9 mouse cellular contexts compared by ENCODE assay signal in genomic region chr15:78843581-78844469, GRCm38 (mm10). TPM values are rescaled to one million over a fixed set of nuclear protein-coding genes. Genes with fewer than 3 reads are reported as not detected.
DNase-seq lines count a peak whose midpoint lies in the region; ATAC-seq and TF ChIP-seq lines count a peak whose summit lies in the region.
"Had no signal": no experiment of that assay in that cellular context is flagged by ENCODE, and none has a peak within 500 bp of the region (broad histone marks: within the 10 kb centered on the region; RNA-seq: fewer than 3 reads in every experiment).

No protein-coding gene starts in this region.

- H3K4me3 ChIP-seq in forebrain, embryonic 12.5 days (replicated peaks): peak overlapping the region; percentile 51
- peak overlapping the region; percentile 73 for H3K4me3 ChIP-seq in intestine, embryonic 15.5 days (replicated peaks)
- peak overlapping the region; percentile 76 for H3K4me3 ChIP-seq in lung, postnatal 0 days (ENCODE audit: low read depth, low read length)
- no peak overlapping the region for H3K4me3 ChIP-seq in thymus, adult 2 months (ENCODE audit: control insufficient read depth, insufficient read depth, low read length)

- H3K4me1 ChIP-seq in forebrain, embryonic 12.5 days: peaks cover 36% of the 10 kb centered on the region
- H3K4me1 ChIP-seq in intestine, embryonic 15.5 days (replicated peaks): peaks cover 67% of the 10 kb centered on the region
- H3K4me1 ChIP-seq in lung, postnatal 0 days (ENCODE audit: insufficient read depth, low read depth, low read length): peaks cover 37% of the 10 kb centered on the region
- H3K4me1 ChIP-seq in thymus, adult 2 months (replicated peaks; ENCODE audit: control insufficient read depth, insufficient read depth, low read length): peaks cover 24% of the 10 kb centered on the region

- peaks cover 77% of the 10 kb centered on the region for H3K27me3 ChIP-seq in forebrain, embryonic 12.5 days
- no peaks in the 10 kb centered on the region for H3K27me3 ChIP-seq in intestine, embryonic 15.5 days (replicated peaks)
- H3K27me3 ChIP-seq in lung, postnatal 0 days (replicated peaks; ENCODE audit: insufficient read depth, low read length): no peaks in the 10 kb centered on the region
- peaks cover 13% of the 10 kb centered on the region for H3K27me3 ChIP-seq in thymus, adult 2 months (ENCODE audit: control insufficient read depth, insufficient read depth, low read length)
- H3K27me3 ChIP-seq: Patski had no signal

- DNase-seq in kidney, adult 11 months: peak; percentile 33
- no peak for DNase-seq in kidney, adult 8-10 months
- peak; percentile 72 for DNase-seq in lung, postnatal 0 days (ENCODE audit: low spot score)
- DNase-seq in thymus, adult 2 months: peak; percentile 79
- no peak for DNase-seq in spleen, adult 12 weeks (ENCODE audit: low spot score)
- no peak for DNase-seq in ovary, adult 18-20 months (ENCODE audit: low spot score)

- WGBS in forebrain, embryonic 12.5 days: 41% methylated on average over 21 of the region's 21 CpGs
- 27% methylated on average over 21 of the region's 21 CpGs for WGBS in intestine, embryonic 15.5 days
- WGBS in lung, postnatal 0 days: 13% methylated on average over 21 of the region's 21 CpGs
- WGBS in thymus, adult 2 months: 31% methylated on average over 21 of the region's 21 CpGs

- 0 out of 2 replicates have a peak, but pooled peaks have one; percentile 20 for TF ChIP-seq EP300 in lung, postnatal 0 days (IDR thresholded peaks at IDR 0.05)

- H3K9ac ChIP-seq in forebrain, embryonic 12.5 days: no peak overlapping the region
- peak overlapping the region; percentile 89 for H3K9ac ChIP-seq in intestine, embryonic 15.5 days
- peak overlapping the region; percentile 93 for H3K9ac ChIP-seq in lung, postnatal 0 days (replicated peaks; ENCODE audit: low read depth)

- TF ChIP-seq CTCF in lung, postnatal 0 days (IDR thresholded peaks at IDR 0.05): peak; percentile 32
- peak; percentile 55; the same call in 1 of the 2 replicates for TF ChIP-seq CTCF in thymus, adult 2 months (IDR thresholded peaks at IDR 0.05; ENCODE audit: borderline replicate concordance, control insufficient read depth, extremely low read depth, insufficient read depth, low read length, poor library complexity)

- no peak for TF ChIP-seq POLR2A in thymus, adult 2 months (IDR thresholded peaks at IDR 0.05; ENCODE audit: control insufficient read depth, extremely low read depth, insufficient read depth, low read length, poor library complexity)

- ATAC-seq in forebrain, embryonic 12.5 days (ENCODE audit: low FRiP score): no peak
- ATAC-seq in intestine, embryonic 15.5 days: peak; percentile 29; the same call in 1 of the 2 replicates
- no peak for ATAC-seq in lung, postnatal 0 days

- H3K4me2 ChIP-seq in forebrain, embryonic 12.5 days: peak overlapping the region; percentile 90; the same call in 1 of the 2 replicates
- H3K4me2 ChIP-seq in intestine, embryonic 15.5 days (replicated peaks): peak overlapping the region; percentile 83
- H3K4me2 ChIP-seq in lung, postnatal 0 days (replicated peaks; ENCODE audit: low read depth, low read length): peak overlapping the region; percentile 78

- H3K36me3 ChIP-seq in forebrain, embryonic 12.5 days (replicated peaks): no peaks in the 10 kb centered on the region
- peaks cover 10% of the 10 kb centered on the region for H3K36me3 ChIP-seq in intestine, embryonic 15.5 days
- H3K36me3 ChIP-seq in lung, postnatal 0 days (ENCODE audit: insufficient read depth, low read length): peaks cover 14% of the 10 kb centered on the region; the same call in 1 of the 2 replicates
- H3K36me3 ChIP-seq in thymus, adult 2 months (ENCODE audit: control insufficient read depth, insufficient read depth, low read length): no peaks in the 10 kb centered on the region

- no peak overlapping the region for H3K27ac ChIP-seq in forebrain, embryonic 12.5 days
- H3K27ac ChIP-seq in intestine, embryonic 15.5 days: peak overlapping the region; percentile 94
- peak overlapping the region; percentile 97 for H3K27ac ChIP-seq in lung, postnatal 0 days (ENCODE audit: low read length)
- H3K27ac ChIP-seq in thymus, adult 2 months (ENCODE audit: control insufficient read depth, insufficient read depth, low read length): no peak overlapping the region

- H3K9me3 ChIP-seq in forebrain, embryonic 12.5 days: no peaks in the 10 kb centered on the region
- no peaks in the 10 kb centered on the region for H3K9me3 ChIP-seq in intestine, embryonic 15.5 days
- H3K9me3 ChIP-seq in lung, postnatal 0 days (ENCODE audit: low read length): no peaks in the 10 kb centered on the region

RNA-seq across cellular contexts. Expression of gene Cdc42ep1, which starts 1.4 kb away (rescaled TPM):
- 7.7 and 8.4 TPM in 2 replicates for polyA plus RNA-seq in forebrain, embryonic 12.5 days (2016; fragmentation: Nextera tagmentation; extraction: Ambion mirVana)
- polyA plus RNA-seq in intestine, embryonic 15.5 days (2015; fragmentation: Nextera tagmentation; extraction: Ambion mirVana): 44.0 and 47.5 TPM in 2 replicates
- polyA plus RNA-seq in lung, postnatal 0 days (2015; fragmentation: Nextera tagmentation; extraction: Ambion mirVana): 107 and 109 TPM in 2 replicates
- polyA plus RNA-seq in thymus, adult 2 months (2012; rRNA removed): 8.1 and 12.5 TPM in 2 replicates

RNA-seq across cellular contexts. Expression of gene Lgals2, which starts 11.5 kb away (rescaled TPM):
- not detected in 2 replicates for polyA plus RNA-seq in forebrain, embryonic 12.5 days (2016; fragmentation: Nextera tagmentation; extraction: Ambion mirVana)
- 1,110 and 1,149 TPM in 2 replicates for polyA plus RNA-seq in intestine, embryonic 15.5 days (2015; fragmentation: Nextera tagmentation; extraction: Ambion mirVana)
- polyA plus RNA-seq in lung, postnatal 0 days (2015; fragmentation: Nextera tagmentation; extraction: Ambion mirVana): 1.6 and 2.4 TPM in 2 replicates
- 2.9 and 4.8 TPM in 2 replicates for polyA plus RNA-seq in thymus, adult 2 months (2012; rRNA removed)

RNA-seq across cellular contexts. Expression of gene Gga1, which starts 33.2 kb away (rescaled TPM):
- polyA plus RNA-seq in forebrain, embryonic 12.5 days (2016; fragmentation: Nextera tagmentation; extraction: Ambion mirVana): 53.6 and 56.4 TPM in 2 replicates
- polyA plus RNA-seq in intestine, embryonic 15.5 days (2015; fragmentation: Nextera tagmentation; extraction: Ambion mirVana): 47.6 and 51.7 TPM in 2 replicates
- polyA plus RNA-seq in lung, postnatal 0 days (2015; fragmentation: Nextera tagmentation; extraction: Ambion mirVana): 49.7 and 51.5 TPM in 2 replicates
- polyA plus RNA-seq in thymus, adult 2 months (2012; rRNA removed): 137 and 155 TPM in 2 replicates

RNA-seq across cellular contexts. Expression of gene Card10, which starts 41.0 kb away (rescaled TPM):
- polyA plus RNA-seq in forebrain, embryonic 12.5 days (2016; fragmentation: Nextera tagmentation; extraction: Ambion mirVana): 2.0 and 2.1 TPM in 2 replicates
- polyA plus RNA-seq in intestine, embryonic 15.5 days (2015; fragmentation: Nextera tagmentation; extraction: Ambion mirVana): 6.9 and 7.3 TPM in 2 replicates
- polyA plus RNA-seq in lung, postnatal 0 days (2015; fragmentation: Nextera tagmentation; extraction: Ambion mirVana): 7.5 and 8.3 TPM in 2 replicates
- polyA plus RNA-seq in thymus, adult 2 months (2012; rRNA removed): 12.6 and 13.0 TPM in 2 replicates

RNA-seq across cellular contexts. Expression of gene Gm49510, which starts 55.6 kb away (rescaled TPM):
- 0.18 TPM in 1 of 2 replicates, not detected in the other for polyA plus RNA-seq in forebrain, embryonic 12.5 days (2016; fragmentation: Nextera tagmentation; extraction: Ambion mirVana)
- polyA plus RNA-seq in intestine, embryonic 15.5 days (2015; fragmentation: Nextera tagmentation; extraction: Ambion mirVana): 0.23 and 0.42 TPM in 2 replicates
- 0.10 and 0.42 TPM in 2 replicates for polyA plus RNA-seq in lung, postnatal 0 days (2015; fragmentation: Nextera tagmentation; extraction: Ambion mirVana)
- polyA plus RNA-seq in thymus, adult 2 months (2012; rRNA removed): 0.08 and 0.14 TPM in 2 replicates

Comparison
In these comparisons a context has a peak if more than half of its experiments do, and no peak if none do; other contexts are left out.
1. DNase-seq: peak in kidney, adult 11 months (single experiment), lung, postnatal 0 days (single experiment) and thymus, adult 2 months (single experiment); none in kidney, adult 8-10 months (0 of 2), spleen, adult 12 weeks (single experiment) and ovary, adult 18-20 months (single experiment).
2. H3K27ac ChIP-seq: peak in intestine, embryonic 15.5 days (single experiment) and lung, postnatal 0 days (single experiment); none in forebrain, embryonic 12.5 days (single experiment) and thymus, adult 2 months (single experiment).
3. RNA of gene Lgals2, which starts 11.5 kb away (polyA plus RNA-seq): 1,110 to 1,149 TPM in intestine, embryonic 15.5 days; 2.9 to 4.8 TPM in thymus, adult 2 months, 1.6 to 2.4 TPM in lung, postnatal 0 days and not detected in forebrain, embryonic 12.5 days; every median in the first group is over 100 times any median in the second.
4. Peak in every context shown above with its lines, with median percentiles within 50 percentile points of each other: H3K4me2 ChIP-seq.